Mouse (Mus musculus) MEL (cell line): Measurements from ENCODE around the gene Mrvi1.

Experiments
- CTCF ChIP-seq, 3 experiments: IDR thresholded peaks in 2 of 3; conservative IDR thresholded peaks in 1 of 3; 2 replicates each; pipeline ENCODE4 v1.5.1; 2011 to 2012; ENCODE audit warnings: low read length in 3 of 3, low read depth in 2 of 3, mild to moderate bottlenecking in 2 of 3, improper control_type of control experiment in 1 of 3, inconsistent platforms in 1 of 3, mixed read lengths in 1 of 3, moderate library complexity in 1 of 3; ENCODE audit not compliant: control insufficient read depth in 1 of 3, insufficient read depth in 1 of 3, poor library complexity in 1 of 3, severe bottlenecking in 1 of 3
- EP300 ChIP-seq, 2 experiments: IDR thresholded peaks; 2 replicates each; pipeline ENCODE4 v1.6.1; 2011; ENCODE audit warnings: improper control_type of control experiment in 2 of 2, low read length in 2 of 2, low read depth in 1 of 2, mild to moderate bottlenecking in 1 of 2
- HCFC1 ChIP-seq: IDR thresholded peaks from 2 replicates; pipeline ENCODE4 v1.6.1; 2012; ENCODE audit warnings: low read depth, mild to moderate bottlenecking, inconsistent platforms, low read length, improper control_type of control experiment, moderate library complexity
- POLR2AphosphoS2 ChIP-seq: IDR thresholded peaks from 2 replicates; pipeline ENCODE4 v1.6.1; 2011; ENCODE audit warnings: low read length, improper control_type of control experiment
- SMC3 ChIP-seq: IDR thresholded peaks from 2 replicates; pipeline ENCODE4 v1.6.1; 2011; ENCODE audit warnings: low read depth, low read length, improper control_type of control experiment

DNA sequence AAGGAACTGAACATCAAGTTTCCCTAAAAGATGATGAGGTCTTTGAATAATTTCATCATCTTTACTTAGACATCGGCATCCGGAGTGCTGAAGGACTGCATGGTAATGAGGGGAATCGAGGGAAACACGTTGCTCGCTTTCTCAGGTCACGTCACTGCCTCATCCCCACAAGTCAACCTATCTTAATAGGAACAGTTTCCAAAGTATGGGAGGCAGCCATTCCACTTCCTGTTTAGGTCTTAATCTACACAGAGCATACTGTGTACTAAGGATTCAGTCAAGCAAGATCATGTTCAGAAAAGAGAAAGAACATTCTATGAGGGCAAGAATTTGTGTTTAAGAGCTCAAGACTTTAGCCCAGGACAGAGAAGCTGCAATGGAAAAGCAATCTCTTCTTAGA is 34.6 kb downstream of the Mrvi1 start:
- TF ChIP-seq CTCF (IDR thresholded peaks at IDR 0.05 in 2 of 3, conservative IDR thresholded peaks at IDR 0.05 in 1 of 3; ENCODE audit: control insufficient read depth in 1 of 3, insufficient read depth in 1 of 3, low read depth in 2 of 3, low read length in 3 of 3, poor library complexity in 1 of 3, severe bottlenecking in 1 of 3) (no peak), EP300 (IDR thresholded peaks at IDR 0.05; ENCODE audit: low read depth in 1 of 2, low read length in 2 of 2) (peak; percentile 69 to 73), POLR2AphosphoS2 (no peak), HCFC1 (no peak), SMC3 (no peak)
